Mouse (Mus musculus): ENCODE results near the gene Topbp1.

Topbp1 gene

GRCm38 (mm10) chr9:103386573-103386972 lies 81.6 kb downstream of the Topbp1 start:
- DNase-seq (ENCODE audit: low spot score in 2 of 2) = no peak

DNA sequence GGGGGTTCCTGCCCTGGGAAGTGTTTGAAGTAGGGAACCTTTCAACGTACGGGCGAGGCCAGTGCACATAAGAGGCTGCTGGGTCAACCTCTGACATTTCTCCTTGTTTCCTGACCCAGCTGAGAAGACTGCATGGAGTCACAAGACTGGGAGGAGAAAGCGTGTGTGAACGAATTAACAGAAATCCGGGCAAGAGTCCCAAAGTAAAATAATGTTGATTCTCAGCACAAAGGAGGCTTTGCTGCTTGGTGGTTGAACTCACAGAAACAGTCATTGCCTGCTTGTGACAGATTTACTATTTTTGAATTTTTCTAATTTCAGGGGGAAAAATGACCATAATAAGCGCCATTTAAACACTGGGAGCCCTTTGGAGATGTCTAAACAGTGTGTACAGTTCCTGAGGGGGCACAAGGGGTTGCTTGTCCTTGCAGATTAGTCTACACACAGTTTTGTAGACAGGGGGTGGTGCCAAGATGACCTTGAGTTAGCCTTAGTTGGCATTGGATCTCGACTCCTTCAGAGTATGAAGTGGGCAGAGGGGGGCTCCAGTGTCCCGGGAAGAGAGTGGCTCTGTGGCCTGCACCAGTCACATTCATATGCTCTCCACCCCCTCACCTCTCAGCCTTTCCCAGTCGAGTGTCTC lies 82.1 kb downstream of the Topbp1 start:
- no peak for DNase-seq (ENCODE audit: low spot score in 2 of 2)

DNA sequence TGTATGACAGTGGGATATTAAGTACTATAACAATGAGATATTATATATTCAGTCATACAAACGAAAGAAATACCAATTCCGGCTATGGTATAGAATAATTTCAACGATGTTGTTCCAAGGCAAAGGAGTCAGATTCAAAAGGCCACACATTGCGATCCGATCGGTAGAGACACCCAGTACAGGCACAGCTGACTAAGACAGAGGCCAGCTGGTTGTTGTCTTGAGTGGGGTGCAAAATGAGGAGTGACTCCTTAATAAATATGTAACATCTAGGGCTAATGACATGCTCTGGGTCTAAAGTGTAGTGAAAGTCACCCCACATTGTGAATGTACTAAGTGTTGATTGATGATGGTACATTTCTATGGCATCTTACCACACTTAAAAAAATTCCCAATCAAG lies 84.2 kb downstream of the Topbp1 start:
- no peak for DNase-seq (ENCODE audit: low spot score in 2 of 2)

GRCm38 (mm10) chr9:103391796-103392372 lies 86.9 kb downstream of the Topbp1 start:
- no peak for DNase-seq (ENCODE audit: low spot score in 2 of 2)

- no peak for DNase-seq (ENCODE audit: low spot score in 2 of 2)
Observed at GRCm38 (mm10) chr9:103393256-103393655, 88.2 kb downstream of the Topbp1 start.

GRCm38 (mm10) chr9:103398509-103399157 lies 93.6 kb downstream of the Topbp1 start:
- DNase-seq (ENCODE audit: low spot score in 2 of 2) = no peak

All from frontal cortex, postnatal 25 days (tissue).